Comparison of ENCODE assay signal across 8 mouse cellular contexts in genomic region chr9:110655651-110656007, GRCm38 (mm10). TPM values are rescaled to one million over a fixed set of nuclear protein-coding genes. Genes with fewer than 3 reads are reported as not detected.
DNase-seq lines count a peak whose midpoint lies in the region; ATAC-seq and TF ChIP-seq lines count a peak whose summit lies in the region.

No protein-coding gene starts in this region.

- H3K9ac ChIP-seq in heart, embryonic 15.5 days: peak overlapping the region; percentile 84; the same call in 1 of the 2 replicates
- H3K9ac ChIP-seq in MEL (ENCODE audit: control insufficient read depth, low read depth, low read length, poor library complexity, severe bottlenecking): peak overlapping the region; percentile 60
- H3K9ac ChIP-seq in midbrain, embryonic 11.5 days (ENCODE audit: low read length): peak overlapping the region; percentile 64

- ATAC-seq in heart, embryonic 15.5 days (replicated peaks; ENCODE audit: insufficient number of reproducible peaks, insufficient read depth, low FRiP score, low read depth): no peak
- ATAC-seq in midbrain, embryonic 11.5 days (ENCODE audit: low FRiP score): no peak

- intact Hi-C loops in heart, postnatal 25 days (cut with DNase I): loop anchor here (2.0 kb wide), 1 partner anchor 15 kb away; no protein-coding TSS in a partner anchor

- peaks cover 30% of the 10 kb centered on the region for H3K79me2 ChIP-seq in MEL (ENCODE audit: control insufficient read depth, insufficient read depth, low read length, poor library complexity)

- TF ChIP-seq RAD21 in MEL (IDR thresholded peaks at IDR 0.05; ENCODE audit: low read depth, low read length): no peak

- H3K4me3 ChIP-seq in heart, embryonic 15.5 days: peak overlapping the region; percentile 85
- peak overlapping the region; percentile 83 to 84 for H3K4me3 ChIP-seq in MEL (ENCODE audit: control insufficient read depth in 1 of 2, insufficient read depth in 1 of 2, low read depth in 2 of 2, low read length in 2 of 2)
- H3K4me3 ChIP-seq in hindbrain, embryonic 10.5 days: peak overlapping the region; percentile 78
- peak overlapping the region; percentile 75 for H3K4me3 ChIP-seq in midbrain, embryonic 11.5 days (ENCODE audit: low read depth, low read length)

- H3K27me3 ChIP-seq in heart, embryonic 15.5 days: 0 out of 2 replicates have a peak, but pooled peaks cover 3% of the 10 kb centered on the region
- no peaks in the 10 kb centered on the region for H3K27me3 ChIP-seq in MEL (ENCODE audit: control insufficient read depth in 1 of 2, insufficient read depth in 2 of 2, low read length in 2 of 2)
- peaks cover 31% of the 10 kb centered on the region for H3K27me3 ChIP-seq in hindbrain, embryonic 10.5 days (ENCODE audit: insufficient read depth, poor library complexity, severe bottlenecking)
- peaks cover 9% of the 10 kb centered on the region for H3K27me3 ChIP-seq in midbrain, embryonic 11.5 days (ENCODE audit: control insufficient read depth, insufficient read depth, low read length)

- H3K4me1 ChIP-seq in heart, embryonic 15.5 days (replicated peaks): peaks cover 52% of the 10 kb centered on the region
- H3K4me1 ChIP-seq in MEL (ENCODE audit: control insufficient read depth in 1 of 2, insufficient read depth in 2 of 2, low read length in 2 of 2): peaks cover 2 to 26% of the 10 kb centered on the region in 2 experiments
- H3K4me1 ChIP-seq in hindbrain, embryonic 10.5 days (replicated peaks): peaks cover 57% of the 10 kb centered on the region
- peaks cover 26% of the 10 kb centered on the region for H3K4me1 ChIP-seq in midbrain, embryonic 11.5 days (ENCODE audit: control insufficient read depth, insufficient read depth, low read length)

- no peak for TF ChIP-seq POLR2A in MEL (IDR thresholded peaks at IDR 0.05; ENCODE audit: control insufficient read depth in 1 of 2, insufficient read depth in 1 of 2, low read depth in 1 of 2, low read length in 2 of 2, poor library complexity in 1 of 2)

- no peaks in the 10 kb centered on the region for H3K36me3 ChIP-seq in heart, embryonic 15.5 days
- peaks cover 0 to 3% of the 10 kb centered on the region in 2 experiments; a peak in 2 of 4 replicates for H3K36me3 ChIP-seq in MEL (ENCODE audit: control insufficient read depth in 1 of 2, insufficient read depth in 2 of 2, low read length in 2 of 2)
- H3K36me3 ChIP-seq in hindbrain, embryonic 10.5 days: peaks cover 11% of the 10 kb centered on the region
- H3K36me3 ChIP-seq in midbrain, embryonic 11.5 days (ENCODE audit: control insufficient read depth, insufficient read depth, low read length): no peaks in the 10 kb centered on the region

- no peaks in the 10 kb centered on the region for H3K9me3 ChIP-seq in heart, embryonic 15.5 days (replicated peaks)
- H3K9me3 ChIP-seq in MEL (replicated peaks; ENCODE audit: insufficient read depth, low read length): no peaks in the 10 kb centered on the region
- no peaks in the 10 kb centered on the region for H3K9me3 ChIP-seq in hindbrain, embryonic 10.5 days
- H3K9me3 ChIP-seq in midbrain, embryonic 11.5 days (ENCODE audit: control insufficient read depth, low read length): no peaks in the 10 kb centered on the region

- WGBS in heart, embryonic 15.5 days: 81% methylated on average over 10 of the region's 10 CpGs
- WGBS in hindbrain, embryonic 10.5 days: 84% methylated on average over 10 of the region's 10 CpGs
- WGBS in midbrain, embryonic 11.5 days: 82% methylated on average over 10 of the region's 10 CpGs

- H3K27ac ChIP-seq in heart, embryonic 15.5 days: peak overlapping the region; percentile 96
- H3K27ac ChIP-seq in MEL (ENCODE audit: control insufficient read depth, low read depth, low read length): peak overlapping the region; percentile 73
- peak overlapping the region; percentile 99 for H3K27ac ChIP-seq in hindbrain, embryonic 10.5 days
- peak overlapping the region; percentile 82; the same call in 1 of the 2 replicates for H3K27ac ChIP-seq in midbrain, embryonic 11.5 days (ENCODE audit: low read depth, low read length)

- TF ChIP-seq CTCF in MEL (IDR thresholded peaks at IDR 0.05 in 2 of 3, conservative IDR thresholded peaks at IDR 0.05 in 1 of 3; ENCODE audit: control insufficient read depth in 1 of 3, insufficient read depth in 1 of 3, low read depth in 2 of 3, low read length in 3 of 3, poor library complexity in 1 of 3, severe bottlenecking in 1 of 3): no peak

- TF ChIP-seq EP300 in MEL (IDR thresholded peaks at IDR 0.05; ENCODE audit: low read depth in 1 of 2, low read length in 2 of 2): no peak

- DNase-seq in heart, postnatal 25 days (ENCODE audit: low spot score): no peak
- no peak for DNase-seq in MEL (ENCODE audit: low read depth, low spot score)
- no peak for DNase-seq in hindbrain, embryonic 10.5 days (ENCODE audit: low spot score)
- DNase-seq in midbrain, embryonic 11.5 days (ENCODE audit: low spot score, missing footprints): no peak
- no peak for DNase-seq in c-Kit-positive CD71-positive TER-119-positive erythroid progenitor cells, embryonic 14.5 days (ENCODE audit: low spot score)
- no peak for DNase-seq in thymus, postnatal 10 days (ENCODE audit: low spot score in 2 of 2)
- no peak for DNase-seq in spleen, adult 18-20 months

- H3K4me2 ChIP-seq in heart, embryonic 15.5 days: peak overlapping the region; percentile 69
- peak overlapping the region; percentile 76 for H3K4me2 ChIP-seq in midbrain, embryonic 11.5 days

TF ChIP-seq in MEL, 35 proteins besides CTCF, POLR2A, EP300 and RAD21:
- TF ChIP-seq USF1 (IDR thresholded peaks at IDR 0.05; ENCODE audit: low read depth, low read length) (no peak), RCOR1 (IDR thresholded peaks at IDR 0.05; ENCODE audit: low read depth, low read length) (no peak), NELFE (IDR thresholded peaks at IDR 0.05; ENCODE audit: low read depth, low read length) (no peak), USF2 (IDR thresholded peaks at IDR 0.05; ENCODE audit: borderline replicate concordance in 1 of 2, insufficient read depth in 1 of 2, low read depth in 1 of 2, low read length in 2 of 2) (no peak), TCF12 (IDR thresholded peaks at IDR 0.05; ENCODE audit: low read depth, low read length) (no peak), GABPA (IDR thresholded peaks at IDR 0.05; ENCODE audit: low read depth, low read length) (no peak), POLR2AphosphoS5 (IDR thresholded peaks at IDR 0.05; ENCODE audit: borderline replicate concordance, low read depth, low read length) (no peak), BHLHE40 (IDR thresholded peaks at IDR 0.05; ENCODE audit: borderline replicate concordance, low read depth, low read length) (no peak), SMC3 (IDR thresholded peaks at IDR 0.05; ENCODE audit: low read depth, low read length) (no peak), TAL1 (IDR thresholded peaks at IDR 0.05; ENCODE audit: low read length) (no peak), MAFK (IDR thresholded peaks at IDR 0.05; ENCODE audit: borderline replicate concordance, low read depth, low read length) (no peak), MEF2A (IDR thresholded peaks at IDR 0.05; ENCODE audit: extremely low read depth, insufficient replicate concordance, low read depth, low read length, poor library complexity, severe bottlenecking) (no peak), NRF1 (IDR thresholded peaks at IDR 0.05; ENCODE audit: insufficient read depth, low read depth, low read length, poor library complexity, severe bottlenecking) (no peak), MXI1 (IDR thresholded peaks at IDR 0.05; ENCODE audit: low read depth, low read length) (no peak), MAZ (IDR thresholded peaks at IDR 0.05; ENCODE audit: low read depth, low read length) (no peak), ZMIZ1 (IDR thresholded peaks at IDR 0.05; ENCODE audit: low read depth, low read length) (no peak), KAT2A (conservative IDR thresholded peaks at IDR 0.05; ENCODE audit: low read depth, low read length) (no peak), CHD1 (IDR thresholded peaks at IDR 0.05; ENCODE audit: low read depth, low read length) (no peak), MYC (IDR thresholded peaks at IDR 0.05; ENCODE audit: low read depth, low read length) (no peak)

RNA-seq across cellular contexts. Expression of gene Ccdc12, which starts 0.7 kb away (rescaled TPM):
- polyA plus RNA-seq in heart, embryonic 15.5 days (2015; fragmentation: Nextera tagmentation; extraction: Ambion mirVana): 130 and 138 TPM in 2 replicates
- 10 to 100 TPM; 61.6 to 66.8 TPM for total RNA-seq in heart, postnatal 25 days (2021)
- total RNA-seq in MEL (2012; rRNA removed): 122 and 129 TPM in 2 replicates
- polyA plus RNA-seq in MEL (2012; ENCODE audit: insufficient read depth in 1 of 2, insufficient read length in 2 of 2, low read depth in 1 of 2, low replicate concordance in 2 of 2, missing spikeins in 1 of 2): 100 to 1,000 TPM in 1 of 2 experiments, not detected in 1; 112 TPM
- polyA plus RNA-seq in hindbrain, embryonic 10.5 days (2016; fragmentation: Nextera tagmentation; extraction: Ambion mirVana): 173 and 180 TPM in 2 replicates
- 135 and 144 TPM in 2 replicates for polyA plus RNA-seq in midbrain, embryonic 11.5 days (2014; fragmentation: Nextera tagmentation; extraction: Ambion mirVana)

RNA-seq across cellular contexts. Expression of gene Nbeal2, which starts 1.7 kb away (rescaled TPM):
- polyA plus RNA-seq in heart, embryonic 15.5 days (2015; fragmentation: Nextera tagmentation; extraction: Ambion mirVana): 1.8 and 4.2 TPM in 2 replicates
- total RNA-seq in heart, postnatal 25 days (2021): 1 to 10 TPM; 8.2 to 8.7 TPM
- total RNA-seq in MEL (2012; rRNA removed): 7.0 and 9.3 TPM in 2 replicates
- polyA plus RNA-seq in MEL (2012; ENCODE audit: insufficient read depth in 1 of 2, insufficient read length in 2 of 2, low read depth in 1 of 2, low replicate concordance in 2 of 2, missing spikeins in 1 of 2): 10 to 100 TPM in 1 of 2 experiments, not detected in 1; 17.2 TPM
- polyA plus RNA-seq in hindbrain, embryonic 10.5 days (2016; fragmentation: Nextera tagmentation; extraction: Ambion mirVana): 1.4 and 1.7 TPM in 2 replicates
- 1.1 and 1.6 TPM in 2 replicates for polyA plus RNA-seq in midbrain, embryonic 11.5 days (2014; fragmentation: Nextera tagmentation; extraction: Ambion mirVana)

RNA-seq across cellular contexts. Expression of gene Nradd, which starts 31.4 kb away (rescaled TPM):
- polyA plus RNA-seq in heart, embryonic 15.5 days (2015; fragmentation: Nextera tagmentation; extraction: Ambion mirVana): 17.7 and 22.9 TPM in 2 replicates
- total RNA-seq in heart, postnatal 25 days (2021): 1 to 10 TPM; 1.1 to 2.0 TPM
- 0.33 and 0.58 TPM in 2 replicates for total RNA-seq in MEL (2012; rRNA removed)
- 1 to 10 TPM in 1 of 2 experiments, not detected in 1; 1.1 TPM for polyA plus RNA-seq in MEL (2012; ENCODE audit: insufficient read depth in 1 of 2, insufficient read length in 2 of 2, low read depth in 1 of 2, low replicate concordance in 2 of 2, missing spikeins in 1 of 2)
- 39.9 and 49.9 TPM in 2 replicates for polyA plus RNA-seq in hindbrain, embryonic 10.5 days (2016; fragmentation: Nextera tagmentation; extraction: Ambion mirVana)
- polyA plus RNA-seq in midbrain, embryonic 11.5 days (2014; fragmentation: Nextera tagmentation; extraction: Ambion mirVana): 20.7 and 22.8 TPM in 2 replicates
